8 mouse cellular contexts compared by ENCODE assay signal in genomic region chr7:126704121-126704980, GRCm38 (mm10). TPM values are rescaled to one million over a fixed set of nuclear protein-coding genes. Genes with fewer than 3 reads are reported as not detected.
DNase-seq lines count a peak whose midpoint lies in the region; ATAC-seq lines count a peak whose summit lies in the region.

No protein-coding gene starts in this region.

- H3K36me3 ChIP-seq in hindbrain, embryonic 14.5 days (replicated peaks; ENCODE audit: control insufficient read depth, insufficient read depth): peaks cover 13% of the 10 kb centered on the region

- DNase-seq in MEL-GATA-1-ER (ENCODE audit: extremely low read depth, low read depth): peak; percentile 84
- peak; percentile 87 for DNase-seq in cerebellum, adult 8-10 months
- DNase-seq in frontal cortex, postnatal 10 days (ENCODE audit: low spot score in 2 of 2): peak; percentile 88 to 89
- DNase-seq in hindbrain, embryonic 14.5 days (ENCODE audit: low spot score): peak; percentile 79
- DNase-seq in left cerebral cortex, adult 9 months (ENCODE audit: low spot score in 2 of 2): peak; percentile 80 to 93
- DNase-seq in right cerebral cortex, adult 2 months (ENCODE audit: low spot score in 2 of 2): peak; percentile 93 to 95
- DNase-seq in urinary bladder, postnatal 14 days (ENCODE audit: low spot score): peak; percentile 69

- no peaks in the 10 kb centered on the region for H3K9me3 ChIP-seq in hindbrain, embryonic 14.5 days (ENCODE audit: control insufficient read depth, low read length)

- no peaks in the 10 kb centered on the region for H3K27me3 ChIP-seq in hindbrain, embryonic 14.5 days (ENCODE audit: control insufficient read depth, insufficient read depth, low read length)

- peak overlapping the region; percentile 82 for H3K9ac ChIP-seq in hindbrain, embryonic 14.5 days

- WGBS in hindbrain, embryonic 14.5 days: 3% methylated on average over 39 of the region's 39 CpGs

- peak overlapping the region; percentile 80 for H3K27ac ChIP-seq in hindbrain, embryonic 14.5 days

- peak; percentile 81 for ATAC-seq in hindbrain, embryonic 14.5 days (ENCODE audit: low FRiP score)
- ATAC-seq in megakaryocyte, adult 5-6 weeks (ENCODE audit: poor library complexity, severe bottlenecking): peak; percentile 64

- peaks cover 33% of the 10 kb centered on the region for H3K4me1 ChIP-seq in hindbrain, embryonic 14.5 days (replicated peaks; ENCODE audit: control insufficient read depth, insufficient read depth, low read length)

- H3K4me3 ChIP-seq in hindbrain, embryonic 14.5 days (replicated peaks; ENCODE audit: low read length): peak overlapping the region; percentile 55

- H3K4me2 ChIP-seq in hindbrain, embryonic 14.5 days (replicated peaks): peak overlapping the region; percentile 62

RNA-seq across cellular contexts. Expression of gene Coro1a, which starts 3.2 kb away (rescaled TPM):
- polyA plus RNA-seq in hindbrain, embryonic 14.5 days (2014; fragmentation: Nextera tagmentation; extraction: Ambion mirVana): 82.2 and 99.7 TPM in 2 replicates
- total RNA-seq in megakaryocyte, adult 5-6 weeks (2015): 1,020 and 1,059 TPM in 2 replicates
- total RNA-seq in megakaryocyte, adult 5-6 weeks (2017): 1,317 and 1,554 TPM in 2 replicates

RNA-seq across cellular contexts. Expression of gene Slx1b, which starts 8.8 kb away (rescaled TPM):
- 10.7 and 10.9 TPM in 2 replicates for polyA plus RNA-seq in hindbrain, embryonic 14.5 days (2014; fragmentation: Nextera tagmentation; extraction: Ambion mirVana)
- 4.1 and 6.0 TPM in 2 replicates for total RNA-seq in megakaryocyte, adult 5-6 weeks (2015)
- 4.7 and 5.9 TPM in 2 replicates for total RNA-seq in megakaryocyte, adult 5-6 weeks (2017)

RNA-seq across cellular contexts. Expression of gene Bola2, which starts 9.2 kb away (rescaled TPM):
- polyA plus RNA-seq in hindbrain, embryonic 14.5 days (2014; fragmentation: Nextera tagmentation; extraction: Ambion mirVana): 124 and 159 TPM in 2 replicates
- 49.8 and 60.5 TPM in 2 replicates for total RNA-seq in megakaryocyte, adult 5-6 weeks (2015)
- 106 and 161 TPM in 2 replicates for total RNA-seq in megakaryocyte, adult 5-6 weeks (2017)

RNA-seq across cellular contexts. Expression of gene Sult1a1, which starts 28.1 kb away (rescaled TPM):
- polyA plus RNA-seq in hindbrain, embryonic 14.5 days (2014; fragmentation: Nextera tagmentation; extraction: Ambion mirVana): 2.5 and 5.3 TPM in 2 replicates
- 4.8 and 6.6 TPM in 2 replicates for total RNA-seq in megakaryocyte, adult 5-6 weeks (2015)
- 6.6 and 6.9 TPM in 2 replicates for total RNA-seq in megakaryocyte, adult 5-6 weeks (2017)

RNA-seq across cellular contexts. Expression of gene Mapk3, which starts 55.0 kb away (rescaled TPM):
- 96.5 and 97.0 TPM in 2 replicates for polyA plus RNA-seq in hindbrain, embryonic 14.5 days (2014; fragmentation: Nextera tagmentation; extraction: Ambion mirVana)
- 173 and 177 TPM in 2 replicates for total RNA-seq in megakaryocyte, adult 5-6 weeks (2015)
- total RNA-seq in megakaryocyte, adult 5-6 weeks (2017): 88.3 and 91.1 TPM in 2 replicates

Comparison
In these comparisons a context has a peak if more than half of its experiments do, and no peak if none do; other contexts are left out.
1. Peak in every context shown above with its lines: DNase-seq, ATAC-seq, H3K4me3 ChIP-seq and H3K27ac ChIP-seq.